Mouse (Mus musculus) intestine, embryonic 14.5 days (tissue): ENCODE measurements around the gene Rad51d. TPM values are rescaled to one million over a fixed set of nuclear protein-coding genes. Genes with fewer than 3 reads are reported as not detected.
A peak's percentile ranks its signal among the peaks of the same experiment; 100 is the strongest.
"Not testable (repeated sequence)": the region's sequence is repeated elsewhere in the genome, so short reads cannot be mapped to it uniquely, and the experiment has no call there.

Experiments
- ATAC-seq: fragments of 200-750 bp; cut with Nextera tagmentation; replicated peaks from 2 replicates; pipeline ENCODE4 v1.8.0; 2017; ENCODE audit warnings: low read depth, moderate number of reproducible peaks, moderate TSS enrichment, moderate library complexity; ENCODE audit not compliant: low FRiP score, low TSS enrichment
- DNase-seq: peaks from one replicate; pipeline ENCODE4 v3.0.0-alpha.2; 2018; ENCODE audit warnings: low spot score
- H3K27ac ChIP-seq: fragments of 300-500 bp; sonication (generic); 2 replicates; pipeline ENCODE4 v1.5.1; 2014; ENCODE audit warnings: low read depth, mild to moderate bottlenecking, control low read depth
- H3K27me3 ChIP-seq: fragments of 300-500 bp; sonication (generic); replicated peaks from 2 replicates; pipeline ENCODE4 v1.6.1; 2014; ENCODE audit warnings: low read length, control low read depth; ENCODE audit not compliant: control insufficient read depth, insufficient read depth
- H3K36me3 ChIP-seq: fragments of 300-500 bp; sonication (generic); 2 replicates; pipeline ENCODE4 v1.6.1; 2014; ENCODE audit warnings: low read length, control low read depth; ENCODE audit not compliant: control insufficient read depth, insufficient read depth
- H3K4me1 ChIP-seq: fragments of 300-500 bp; sonication (generic); replicated peaks from 2 replicates; pipeline ENCODE4 v1.6.1; 2014; ENCODE audit warnings: low read length, control low read depth, mixed read lengths; ENCODE audit not compliant: control insufficient read depth, insufficient read depth
- H3K4me2 ChIP-seq: fragments of 300-500 bp; sonication (generic); 2 replicates; pipeline ENCODE4 v1.6.1; 2014; ENCODE audit warnings: low read length
- H3K4me3 ChIP-seq: fragments of 300-500 bp; sonication (generic); 2 replicates; pipeline ENCODE4 v1.5.1; 2014; ENCODE audit warnings: low read depth, low read length, control low read depth, mixed read lengths
- H3K9ac ChIP-seq: fragments of 300-500 bp; sonication (generic); 2 replicates; pipeline ENCODE4 v1.6.1; 2014; ENCODE audit warnings: mild to moderate bottlenecking, low read length
- H3K9me3 ChIP-seq: fragments of 300-500 bp; sonication (generic); 2 replicates; pipeline ENCODE4 v1.6.1; 2016; ENCODE audit warnings: low read length, control low read depth; ENCODE audit not compliant: control insufficient read depth
- WGBS: fragments of 180-500 bp; shearing (Covaris S2); extraction: QIAGEN DNeasy Blood & Tissue Kit; methylation state at CpG from one replicate; pipeline ENCODE4 v1.1.7; 2014; 5-methylcytosine and 5-hydroxymethylcytosine counted together
- polyA plus RNA-seq: library from polyadenylated mRNA; unstranded; fragments of >200 nt; fragmentation: Nextera tagmentation; extraction: Ambion mirVana; gene quantifications from 2 replicates; pipeline ENCODE4 v1.2.1, GENCODE M21; 2014

Rad51d gene
- polyA plus RNA-seq, 1 experiment from 2014 or later: 14.7 TPM

- H3K4me2 ChIP-seq: no peak overlapping the region
- H3K27ac ChIP-seq: no peak overlapping the region
- 78% methylated on average over 8 of the region's 8 CpGs for WGBS
- DNase-seq: no peak
- H3K4me1 ChIP-seq: peaks cover 14% of the 10 kb centered on the region
- no peak for ATAC-seq
- no peaks in the 10 kb centered on the region for H3K9me3 ChIP-seq
- no peak overlapping the region for H3K9ac ChIP-seq
- H3K27me3 ChIP-seq: no peaks in the 10 kb centered on the region
- no peak overlapping the region for H3K4me3 ChIP-seq
- H3K36me3 ChIP-seq: no peaks in the 10 kb centered on the region
These were observed 56.5 kb downstream of the Rad51d start for GRCm38 (mm10) chr11:82833929-82834328.

- H3K36me3 ChIP-seq, DNase-seq, H3K9me3 ChIP-seq, H3K9ac ChIP-seq, H3K4me3 ChIP-seq, ATAC-seq, H3K27ac ChIP-seq, H3K4me2 ChIP-seq, H3K27me3 ChIP-seq: not testable (repeated sequence)
- 69% methylated on average over 10 of the region's 10 CpGs for WGBS
- peaks cover 14% of the 10 kb centered on the region for H3K4me1 ChIP-seq
These were observed 58.0 kb downstream of the Rad51d start for GRCm38 (mm10) chr11:82832402-82832801.

GRCm38 (mm10) chr11:82831008-82831893 lies 59.2 kb downstream of the Rad51d start:
- Histone ChIP-seq H3K27ac (no peak overlapping the region), H3K27me3 (no peaks in the 10 kb centered on the region), H3K9ac (no peak overlapping the region), H3K9me3 (no peaks in the 10 kb centered on the region), H3K4me3 (no peak overlapping the region), H3K36me3 (no peaks in the 10 kb centered on the region), H3K4me1 (peaks cover 14% of the 10 kb centered on the region), H3K4me2 (peak overlapping the region; percentile 38)
- ATAC-seq: no peak
- peak; percentile 61 for DNase-seq
- WGBS: 18% methylated on average over 10 of the region's 10 CpGs

GRCm38 (mm10) chr11:82826818-82827217 lies 63.6 kb downstream of the Rad51d start:
- ATAC-seq (no peak), DNase-seq (no peak)
- no peak overlapping the region for H3K4me3 ChIP-seq
- H3K4me1 ChIP-seq: peaks cover 15% of the 10 kb centered on the region
- H3K36me3 ChIP-seq: no peaks in the 10 kb centered on the region
- H3K27ac ChIP-seq: no peak overlapping the region
- H3K27me3 ChIP-seq: no peaks in the 10 kb centered on the region
- H3K9me3 ChIP-seq: no peaks in the 10 kb centered on the region
- H3K9ac ChIP-seq: no peak overlapping the region
- H3K4me2 ChIP-seq: no peak overlapping the region

Other genes starting within 250 kb of the Rad51d start
- 0.19 and 0.28 TPM in 2 replicates for gene Cct6b, start 126.3 kb downstream of the Rad51d start, polyA plus RNA-seq
- gene Zfp830, start 126.3 kb downstream of the Rad51d start, polyA plus RNA-seq: 31.4 and 36.7 TPM in 2 replicates
- 37.4 and 37.6 TPM in 2 replicates for gene Lig3, start 109.5 kb downstream of the Rad51d start, polyA plus RNA-seq
- gene Rffl, start 19.4 kb downstream of the Rad51d start, polyA plus RNA-seq: 12.1 and 13.5 TPM in 2 replicates
- 0.11 and 0.22 TPM in 2 replicates for gene Fndc8, start 1.5 kb upstream of the Rad51d start, polyA plus RNA-seq
- gene Nle1, start 17.8 kb upstream of the Rad51d start, polyA plus RNA-seq: 40.3 and 42.5 TPM in 2 replicates
- 1.6 TPM in 2 replicates for gene Unc45b, start 19.9 kb upstream of the Rad51d start, polyA plus RNA-seq
- gene Slfn5, start 60.7 kb upstream of the Rad51d start, polyA plus RNA-seq: 1.3 and 1.6 TPM in 2 replicates
- gene Slfn9, start 101.2 kb upstream of the Rad51d start, polyA plus RNA-seq: 16.9 and 19.5 TPM in 2 replicates
- gene Slfn8, start 130.2 kb upstream of the Rad51d start, polyA plus RNA-seq: 0.43 and 0.51 TPM in 2 replicates
- 4.6 and 5.4 TPM in 2 replicates for gene Slfn2, start 174.5 kb upstream of the Rad51d start, polyA plus RNA-seq
- not detected in 2 replicates for gene Slfn1, start 226.2 kb upstream of the Rad51d start, polyA plus RNA-seq